Mouse (Mus musculus) bone marrow macrophage, adult 2 months (primary cell): ENCODE measurements around the gene Prkcz.

Experiments
- CTCF ChIP-seq: IDR thresholded peaks from 2 replicates; pipeline ENCODE4 v1.5.1; 2012; ENCODE audit warnings: low read depth, mild to moderate bottlenecking, low read length, moderate library complexity
- POLR2A ChIP-seq: IDR thresholded peaks from 2 replicates; pipeline ENCODE4 v1.6.1; 2012; ENCODE audit warnings: mild to moderate bottlenecking, low read depth, low read length, borderline replicate concordance

DNA sequence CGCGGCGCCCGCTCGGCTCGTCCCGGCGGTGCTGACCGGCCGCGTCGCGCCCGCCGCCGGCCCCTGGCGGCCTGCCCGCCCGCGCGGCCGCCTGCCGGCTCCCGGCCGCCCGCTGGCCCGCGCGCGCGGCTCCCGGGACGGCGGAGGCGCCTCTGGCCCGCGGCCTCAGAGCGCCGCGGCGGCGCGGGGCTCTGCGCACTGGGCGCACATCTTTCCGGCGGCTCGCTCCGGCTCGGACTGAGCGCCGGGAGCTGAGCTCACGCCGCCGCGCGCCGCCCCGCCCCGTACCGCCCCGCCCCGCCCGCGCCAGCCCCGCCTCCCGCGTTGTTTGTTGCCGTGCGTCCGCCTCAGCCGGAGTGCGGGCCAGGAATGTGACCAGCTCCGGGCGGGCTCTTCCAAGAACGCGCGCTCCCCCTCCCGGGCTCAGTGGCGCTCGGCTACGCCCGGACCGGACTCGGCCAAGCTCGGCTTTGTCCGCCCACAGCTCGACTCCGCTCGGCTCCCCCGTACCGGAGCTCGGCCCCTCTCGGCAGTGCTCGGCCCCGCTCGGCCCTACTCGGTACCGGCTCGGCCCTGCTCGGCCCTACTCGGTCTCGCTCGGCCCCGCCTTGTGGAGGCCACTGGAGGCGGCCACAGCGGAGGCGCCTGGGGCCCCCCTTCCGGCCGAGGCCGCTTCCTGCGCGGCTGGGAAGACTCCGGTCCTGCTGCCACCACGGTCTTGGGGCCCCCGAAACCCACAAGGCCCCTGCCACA, 138.1 kb downstream of the Prkcz start:
- TF ChIP-seq CTCF: no peak
- peak; percentile 66; the same call in 1 of the 2 replicates for TF ChIP-seq POLR2A
